Mouse (Mus musculus) retina, postnatal 7 days (tissue): ENCODE measurements around the gene Ttc30a1.
"Not testable (repeated sequence)": the region's sequence is repeated elsewhere in the genome, so short reads cannot be mapped to it uniquely, and the experiment has no call there.

Experiments used
- DNase-seq: peaks from one replicate; pipeline ENCODE4 v3.0.0-alpha.2; 2012; ENCODE audit warnings: low read depth, low spot score

Gene Ttc30a1

DNA sequence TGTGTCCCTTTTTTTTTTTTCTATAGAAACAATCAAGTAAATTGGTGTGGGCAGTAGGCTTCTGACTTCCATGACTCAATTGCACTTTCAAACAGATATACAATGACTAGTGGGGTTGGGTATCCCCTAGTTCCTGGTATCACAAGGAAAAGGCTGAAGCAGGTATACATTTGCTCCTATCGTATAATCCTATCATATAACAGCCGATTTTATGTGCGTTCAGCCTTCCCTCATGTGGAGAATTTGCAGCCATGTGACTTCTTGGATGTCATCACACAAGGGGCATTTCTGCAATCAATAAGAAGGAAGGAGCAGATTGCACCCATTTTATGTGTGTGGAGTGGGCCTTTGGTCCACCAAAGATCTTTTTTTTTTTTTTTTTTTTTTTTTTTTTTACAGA, 1.3 kb upstream of the Ttc30a1 start:
- no peak for DNase-seq

DNA sequence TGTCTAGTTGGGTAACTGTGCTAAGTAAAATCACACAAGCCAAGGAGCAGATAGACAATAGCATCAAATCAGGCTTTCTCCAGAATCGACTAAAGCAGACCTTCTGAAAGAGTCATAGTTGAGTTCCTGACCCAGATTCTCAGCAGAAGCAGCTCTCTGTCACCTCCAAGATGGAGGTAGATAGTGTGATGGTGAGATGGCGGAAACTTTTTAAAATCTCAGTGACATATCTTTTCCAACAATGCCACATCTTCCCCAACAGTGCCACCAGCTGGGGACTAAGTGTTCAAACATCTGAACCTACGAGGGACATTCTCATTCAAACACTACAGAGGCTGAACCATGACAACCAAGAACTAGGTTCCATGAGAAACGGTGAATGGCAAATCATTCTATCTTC, 859 bp upstream of the Ttc30a1 start:
- DNase-seq = no peak

DNA sequence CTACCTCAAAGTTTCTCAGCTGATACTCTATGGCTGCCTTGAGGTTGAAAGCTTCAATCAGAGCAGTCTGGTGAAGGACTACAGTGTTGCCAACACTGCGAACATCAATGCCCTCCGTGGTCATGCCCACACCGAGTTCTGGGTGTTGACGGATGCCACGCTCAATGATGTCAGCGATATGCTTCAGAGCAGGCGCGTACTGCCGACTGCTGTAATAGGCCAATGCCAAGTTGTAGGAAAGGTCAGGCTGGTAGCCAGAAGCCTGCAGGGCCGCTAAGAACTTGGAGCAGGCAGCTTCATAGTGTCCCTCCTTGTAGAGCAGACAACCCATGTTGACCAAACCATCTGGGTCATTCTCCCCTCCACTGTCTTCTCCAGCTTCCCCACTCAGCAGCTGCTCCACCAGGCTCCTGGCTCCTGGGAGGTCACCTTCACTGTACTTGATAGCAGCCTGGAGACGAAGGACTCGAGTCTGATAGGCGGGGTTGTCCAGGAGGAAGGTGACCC, 781 bp downstream of the Ttc30a1 start:
- not testable (repeated sequence) for DNase-seq

DNA sequence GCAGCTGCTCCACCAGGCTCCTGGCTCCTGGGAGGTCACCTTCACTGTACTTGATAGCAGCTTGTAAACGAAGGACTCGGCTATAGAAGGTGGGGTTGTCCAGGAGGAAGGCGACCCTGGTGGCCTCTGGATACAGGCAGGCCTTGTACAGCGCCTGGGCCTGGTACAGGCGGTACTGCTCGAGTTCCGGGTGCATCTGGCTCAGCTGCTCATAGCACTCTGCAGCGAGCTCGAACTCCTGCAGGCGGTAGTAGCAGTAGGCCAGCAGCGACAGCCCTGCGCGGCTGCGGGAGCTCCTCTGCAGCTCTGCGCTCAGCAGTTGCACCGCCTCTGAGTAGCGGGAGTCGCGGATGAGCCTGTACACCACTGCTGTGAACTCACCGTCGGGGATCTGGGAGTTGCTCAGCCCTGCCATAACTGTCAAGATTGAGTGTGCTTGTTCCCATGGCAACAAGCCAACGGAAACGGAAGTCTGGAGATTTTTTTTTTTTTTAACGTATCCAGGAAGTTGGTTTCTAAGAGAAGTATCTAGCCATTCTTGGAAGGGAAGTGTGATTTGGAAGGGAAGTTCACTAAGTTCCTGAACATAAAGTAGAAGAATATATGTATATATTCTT, 3.9 kb downstream of the Ttc30a1 start, which contains the start of gene Ttc30a2:
Gene Ttc30a2, minus strand, starts transcription at position 419 of the 617 bp plus-strand sequence.
- not testable (repeated sequence) for DNase-seq

DNA sequence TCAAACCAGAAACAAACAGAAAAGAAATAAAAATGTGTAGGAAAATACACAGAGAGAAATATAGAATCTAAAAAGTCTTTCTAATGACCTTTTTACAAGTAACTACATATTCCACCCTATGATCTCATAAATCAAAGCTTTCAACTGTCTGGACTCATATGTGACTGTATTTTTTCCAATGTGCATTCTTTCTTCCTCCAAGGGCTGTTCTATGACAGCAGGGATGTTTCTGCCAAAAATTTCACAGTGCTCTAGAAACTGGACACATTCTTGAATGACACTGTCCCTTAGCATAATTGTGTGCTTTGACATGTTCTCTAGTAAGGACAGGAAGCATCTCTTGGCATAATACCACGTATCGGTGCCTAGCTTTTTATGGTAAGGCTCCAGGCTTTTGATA, 5.7 kb downstream of the Ttc30a1 start:
- not testable (repeated sequence) for DNase-seq

DNA sequence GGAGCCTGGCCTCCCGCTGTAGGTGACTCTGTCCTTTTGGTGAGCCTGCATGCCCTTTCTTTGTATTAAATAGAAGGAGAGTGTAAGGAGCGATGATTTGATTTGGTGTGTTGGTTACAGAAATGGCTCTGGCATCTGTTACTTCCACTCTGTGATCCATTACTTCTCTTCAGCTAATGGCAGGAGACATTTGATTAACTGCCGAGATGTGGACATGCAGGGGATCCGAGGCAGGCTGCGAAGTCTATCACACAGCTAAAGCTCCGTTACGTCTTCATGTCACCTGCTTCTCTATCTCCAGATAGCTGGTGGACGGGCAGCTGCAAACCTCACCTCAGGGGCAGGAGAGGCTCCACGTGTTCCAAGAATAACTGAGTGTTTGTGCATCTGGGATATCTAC, 7.6 kb downstream of the Ttc30a1 start:
- DNase-seq = no peak

DNA sequence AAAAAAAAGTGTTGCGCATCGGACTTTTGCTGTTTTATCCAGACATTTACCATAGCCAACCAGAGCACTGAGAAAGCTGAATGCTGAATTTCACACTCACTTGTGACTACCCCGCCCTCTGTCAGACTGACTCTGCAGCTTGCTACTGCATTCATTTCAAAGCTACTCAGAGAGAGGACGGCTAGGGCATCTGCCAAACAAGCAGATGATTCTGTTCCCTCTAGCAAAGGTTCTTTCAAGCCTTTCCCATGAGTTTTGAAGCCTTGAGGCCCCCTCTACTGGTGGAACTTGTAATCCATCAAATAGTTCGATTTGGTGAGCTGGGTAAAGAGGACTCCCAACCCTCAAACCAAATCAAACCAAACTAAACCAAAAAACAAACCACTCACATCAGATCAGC, 16.8 kb downstream of the Ttc30a1 start:
- no peak for DNase-seq

DNA sequence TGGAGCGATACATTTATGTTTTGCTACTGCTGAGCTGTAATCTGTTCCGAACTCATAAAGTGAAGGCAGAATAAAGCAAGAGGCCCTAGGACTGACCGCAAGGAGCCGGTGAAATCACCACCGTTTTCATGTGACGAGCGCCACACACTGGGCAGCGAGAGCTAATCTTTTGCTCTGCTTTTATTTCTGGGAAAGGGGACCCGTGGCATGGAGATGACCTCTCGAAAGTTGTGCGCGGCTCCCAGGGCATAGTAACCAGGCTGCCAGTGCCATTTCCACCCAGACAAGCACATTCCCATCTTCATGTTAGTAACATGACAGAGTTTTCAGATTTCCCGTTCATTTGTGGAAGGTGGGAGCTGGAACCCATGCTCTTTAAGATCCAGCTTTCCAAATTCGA, 17.3 kb downstream of the Ttc30a1 start:
- DNase-seq = no peak

DNA sequence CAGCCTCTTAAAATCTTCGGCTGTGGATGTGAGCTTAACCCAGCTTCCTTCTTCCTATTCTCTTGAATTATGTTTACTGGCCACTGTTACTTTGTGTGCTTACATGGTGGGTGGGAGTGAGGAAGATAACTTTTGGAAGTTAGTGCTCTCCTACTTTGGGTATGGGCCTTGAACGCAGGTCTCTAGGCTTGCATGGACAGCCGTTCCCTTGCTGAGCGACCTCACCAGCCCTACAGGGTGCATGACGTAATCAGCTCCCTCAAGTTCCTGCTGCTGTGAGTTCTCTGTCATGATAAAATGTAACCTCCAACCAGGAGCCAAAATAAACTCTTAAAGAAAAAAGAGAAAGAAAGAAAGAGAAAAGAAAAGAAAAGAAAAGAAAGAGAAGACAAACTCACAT, 17.7 kb downstream of the Ttc30a1 start:
- DNase-seq = no peak

DNA sequence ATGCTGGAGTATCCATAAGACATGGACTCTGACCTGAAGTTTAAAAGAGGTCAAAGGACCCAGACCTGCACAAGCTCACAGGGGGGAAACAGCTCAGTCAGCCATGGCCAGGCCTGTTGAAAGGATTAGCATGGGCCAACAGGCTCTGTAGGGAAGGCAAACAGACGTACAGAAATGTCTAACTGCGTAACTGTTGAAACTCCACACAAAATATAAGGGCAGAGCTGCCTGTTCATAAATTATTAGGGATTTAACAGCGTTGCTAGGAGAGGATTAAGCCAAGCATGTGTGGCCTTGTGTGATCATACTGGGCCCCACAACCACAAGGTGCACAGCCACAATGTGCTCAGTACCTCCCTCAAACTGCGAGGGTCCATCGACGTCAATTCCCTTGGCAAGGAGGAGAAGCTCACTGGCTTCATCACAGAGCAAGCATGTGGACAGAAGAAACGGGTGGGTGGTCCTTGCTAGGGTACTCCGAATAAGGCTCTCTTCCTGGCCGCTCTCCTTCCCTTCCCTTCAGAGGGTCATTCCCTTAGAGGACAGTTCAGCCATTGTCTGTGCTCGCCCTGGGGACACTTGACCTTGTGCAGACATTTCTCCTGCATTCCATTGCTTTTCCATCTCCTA, 18.4 kb downstream of the Ttc30a1 start:
- no peak for DNase-seq

DNA sequence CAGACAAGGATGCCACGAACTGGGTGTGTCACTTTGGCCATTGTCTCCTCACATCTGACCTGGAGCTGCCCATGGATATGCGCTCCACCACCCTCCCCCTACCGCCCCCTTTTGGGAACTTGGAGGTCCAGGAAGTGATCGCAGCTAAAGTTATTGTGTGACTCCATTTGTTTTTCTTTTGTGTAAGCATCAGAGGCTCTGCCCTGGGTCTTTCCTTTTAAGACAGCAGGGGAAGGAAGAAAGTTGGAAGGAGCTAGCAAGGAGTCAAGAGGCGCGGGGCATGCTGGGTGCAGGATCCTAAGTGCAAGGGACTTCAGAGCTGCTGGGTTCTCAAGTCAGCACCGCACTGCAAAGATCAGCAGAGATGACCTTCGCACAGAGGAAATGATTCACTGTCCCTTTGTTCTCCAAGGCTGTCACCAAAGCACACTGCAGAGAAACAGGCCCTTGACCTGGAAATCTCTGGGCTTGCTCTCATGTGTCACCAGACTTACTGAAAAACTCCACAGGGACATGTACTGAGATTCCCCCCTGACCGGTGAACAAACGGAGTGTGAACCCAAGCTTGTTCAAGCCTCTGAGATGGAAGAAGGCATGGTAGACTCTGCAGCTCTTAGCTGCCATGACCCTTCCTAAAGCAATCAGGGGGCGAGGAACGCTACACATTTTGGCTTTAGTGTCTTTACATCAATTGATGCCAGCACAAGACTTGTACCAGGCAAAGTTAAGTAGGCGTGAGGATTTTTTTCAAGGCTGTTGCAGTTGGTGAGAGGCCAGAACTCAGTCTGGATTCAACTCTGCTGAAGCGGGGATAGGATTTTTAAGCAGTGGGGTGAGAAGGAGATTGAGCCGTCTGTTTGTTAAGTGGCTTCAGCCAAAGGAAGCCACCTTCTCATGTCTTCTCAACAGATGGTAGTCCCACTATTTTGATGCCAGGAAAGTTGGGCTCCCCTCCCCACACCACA, 21.1 kb downstream of the Ttc30a1 start:
- DNase-seq = no peak

DNA sequence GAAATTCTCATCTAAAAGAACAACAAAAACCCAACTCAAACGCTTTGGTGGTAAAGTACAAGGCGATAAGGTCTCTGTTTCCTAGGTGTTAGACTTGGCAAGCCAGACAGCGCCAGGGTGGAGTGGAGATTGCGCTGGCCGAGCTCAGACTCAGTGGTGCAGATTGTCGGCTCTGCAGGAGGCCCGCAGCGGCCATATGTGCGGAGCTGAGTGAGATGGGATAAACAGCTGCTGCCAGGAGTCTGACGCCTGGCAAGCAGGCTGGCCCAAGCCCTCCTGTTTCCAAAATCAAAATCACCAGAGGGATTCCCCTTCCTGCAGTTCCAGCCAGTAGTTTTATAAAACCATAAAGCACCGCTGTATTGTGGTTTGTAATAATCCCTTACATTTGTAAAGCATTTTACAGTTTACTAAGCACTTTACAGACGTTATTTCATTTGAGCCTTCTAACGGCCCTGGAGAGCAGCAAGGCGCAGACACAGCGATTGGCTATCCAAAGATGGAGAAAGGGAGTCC, 21.9 kb downstream of the Ttc30a1 start:
- DNase-seq = no peak

DNA sequence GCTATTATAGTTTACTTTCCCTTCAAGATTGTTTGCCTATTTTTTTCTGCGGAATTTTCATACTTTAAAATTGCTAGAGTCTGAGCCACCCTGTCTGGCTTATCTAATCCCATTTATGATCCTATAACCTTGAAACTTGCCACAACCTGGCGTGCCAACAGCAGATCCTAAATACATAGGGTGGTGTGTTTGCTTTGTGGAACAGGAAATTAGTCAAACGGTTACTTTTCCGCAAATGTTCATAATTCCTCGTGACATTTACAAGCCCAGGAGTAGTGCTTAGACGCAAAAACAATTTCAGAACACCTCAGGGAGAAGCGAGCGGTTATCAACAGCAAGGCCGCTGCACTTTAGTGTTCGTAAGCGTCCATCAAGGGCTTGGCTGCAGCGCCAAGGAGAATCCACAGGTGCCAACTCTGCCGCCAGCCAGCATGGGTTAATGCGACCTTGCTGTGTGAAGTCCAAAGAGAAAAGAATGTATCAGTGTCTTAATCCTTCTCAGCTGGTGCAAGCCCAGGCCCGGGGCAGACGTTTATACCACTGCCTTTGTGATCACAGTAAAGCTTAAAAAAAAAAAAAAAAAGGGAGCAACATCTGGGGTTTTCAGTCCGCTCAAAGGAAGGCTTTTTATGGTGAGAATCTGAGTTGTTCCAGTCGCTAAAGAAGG, 22.5 kb downstream of the Ttc30a1 start:
- DNase-seq = no peak

DNA sequence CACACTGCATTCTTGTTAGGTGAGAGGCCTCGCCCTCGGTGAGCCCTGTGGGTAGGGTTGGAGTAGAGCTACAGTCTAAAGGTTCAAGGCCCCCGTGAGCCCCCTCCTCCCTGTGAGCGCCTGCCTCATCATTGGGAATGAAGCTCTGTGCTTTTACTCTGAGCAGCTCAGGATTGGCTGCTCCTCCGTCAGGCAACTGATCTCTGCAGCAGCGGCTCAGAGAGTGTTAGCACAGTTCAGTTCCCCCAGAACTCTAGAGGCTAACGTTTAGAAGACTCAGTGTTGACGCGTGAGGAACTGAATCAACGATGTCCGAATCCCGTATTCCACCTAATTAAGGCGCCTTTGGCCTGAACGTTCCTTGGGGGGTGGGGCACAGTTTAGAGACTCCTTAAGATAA, 26.1 kb downstream of the Ttc30a1 start:
- no peak for DNase-seq

DNA sequence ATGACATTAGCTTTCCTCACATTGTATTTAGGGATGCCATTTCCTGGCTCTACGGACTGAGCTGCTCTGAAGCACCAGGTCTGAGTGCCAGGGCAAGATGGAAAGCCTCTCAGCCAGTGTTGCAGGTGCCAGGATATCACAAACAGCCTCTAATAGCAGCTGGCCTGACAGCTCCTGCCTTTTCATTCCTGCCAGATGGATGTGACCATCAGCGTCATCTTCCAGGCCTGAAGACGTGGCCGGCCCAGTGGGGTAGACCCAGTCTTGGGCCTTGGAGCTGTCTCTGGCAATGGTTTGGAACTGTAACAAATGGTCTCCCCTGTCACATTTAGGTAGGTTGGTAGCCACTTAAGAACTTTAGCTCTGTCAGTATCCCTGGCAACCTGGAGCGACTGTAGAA, 28.4 kb downstream of the Ttc30a1 start:
- no peak for DNase-seq

DNA sequence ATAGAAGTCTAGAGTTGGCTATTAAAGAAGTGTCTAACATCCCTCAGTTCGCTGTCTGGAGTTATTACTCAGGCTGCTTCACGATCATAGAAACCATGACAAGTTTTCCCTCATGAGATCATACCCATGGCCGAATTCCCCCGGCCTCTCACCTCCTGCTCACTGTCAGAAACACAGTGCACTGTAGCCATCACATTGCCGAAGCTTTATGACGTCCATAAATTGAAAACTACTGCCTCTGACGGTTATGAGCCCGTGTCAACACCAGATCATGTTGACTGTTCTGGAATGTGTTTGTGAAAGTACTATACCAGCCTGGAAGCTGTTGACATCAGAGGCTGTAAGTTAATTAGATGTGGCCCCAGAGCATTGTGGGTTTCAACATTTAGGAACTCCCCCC, 31.1 kb downstream of the Ttc30a1 start:
- no peak for DNase-seq

DNA sequence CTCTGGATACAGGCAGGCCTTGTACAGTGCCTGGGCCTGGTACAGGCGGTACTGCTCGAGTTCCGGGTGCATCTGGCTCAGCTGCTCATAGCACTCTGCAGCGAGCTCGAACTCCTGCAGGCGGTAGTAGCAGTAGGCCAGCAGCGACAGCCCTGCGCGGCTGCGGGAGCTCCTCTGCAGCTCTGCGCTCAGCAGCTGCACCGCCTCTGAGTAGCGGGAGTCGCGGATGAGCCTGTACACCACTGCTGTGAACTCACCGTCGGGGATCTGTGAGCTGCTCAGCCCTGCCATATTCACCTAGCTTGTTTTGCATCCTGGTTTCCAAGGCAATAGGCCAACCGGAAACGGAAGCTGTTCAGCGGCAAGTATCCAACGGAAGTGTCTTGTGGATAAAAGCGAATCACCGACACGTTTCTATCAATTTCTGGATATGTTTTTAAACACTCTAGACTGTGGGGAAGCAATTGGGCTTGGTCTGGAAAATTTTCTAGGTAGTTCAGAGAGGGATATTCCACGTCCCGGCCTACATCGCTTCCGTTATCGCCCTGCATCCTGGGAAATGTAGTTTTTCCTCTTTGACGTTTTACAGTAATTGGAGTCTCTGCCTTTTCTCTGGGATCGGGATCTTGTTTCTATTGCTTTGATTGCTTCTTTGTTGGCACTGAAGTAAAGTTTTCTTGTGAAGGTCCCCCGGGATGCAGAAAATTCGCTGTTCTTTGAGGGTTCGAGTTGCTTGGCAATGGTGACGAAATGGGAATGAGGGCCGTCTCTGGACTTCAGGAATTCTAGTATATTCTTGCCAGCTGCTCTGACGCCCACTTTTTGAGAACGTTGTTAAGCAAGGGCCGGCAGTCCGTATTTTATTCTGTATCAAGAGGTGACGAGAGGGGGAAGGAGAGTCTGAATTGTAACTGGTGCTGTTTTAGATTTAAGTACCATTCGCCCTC, 43.4 kb downstream of the Ttc30a1 start, which contains the start of gene Ttc30b:
Gene Ttc30b, minus strand, starts transcription at position 469 of the 947 bp plus-strand sequence.
- peak; percentile 88 for DNase-seq

DNA sequence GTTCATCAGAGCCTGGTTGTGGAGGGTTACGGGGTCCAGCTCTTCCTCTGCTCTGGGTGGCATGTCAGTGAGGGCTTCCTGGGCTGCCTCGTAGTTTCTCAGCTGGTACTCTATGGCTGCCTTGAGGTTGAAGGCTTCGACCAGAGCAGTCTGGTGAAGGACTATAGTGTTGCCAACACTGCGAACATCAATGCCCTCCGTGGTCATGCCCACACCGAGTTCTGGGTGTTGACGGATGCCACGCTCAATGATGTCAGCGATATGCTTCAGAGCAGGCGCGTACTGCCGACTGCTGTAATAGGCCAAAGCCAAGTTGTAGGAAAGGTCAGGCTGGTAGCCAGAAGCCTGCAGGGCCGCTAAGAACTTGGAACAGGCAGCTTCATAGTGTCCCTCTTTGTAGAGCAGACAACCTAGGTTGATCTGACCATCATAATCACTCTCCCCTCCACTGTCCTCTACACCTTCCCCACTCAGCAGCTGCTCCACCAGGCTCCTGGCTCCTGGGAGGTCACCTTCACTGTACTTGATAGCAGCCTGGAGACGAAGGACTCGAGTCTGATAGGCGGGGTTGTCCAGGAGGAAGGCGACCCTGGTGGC, 44.1 kb downstream of the Ttc30a1 start:
- DNase-seq = not testable (repeated sequence)

DNA sequence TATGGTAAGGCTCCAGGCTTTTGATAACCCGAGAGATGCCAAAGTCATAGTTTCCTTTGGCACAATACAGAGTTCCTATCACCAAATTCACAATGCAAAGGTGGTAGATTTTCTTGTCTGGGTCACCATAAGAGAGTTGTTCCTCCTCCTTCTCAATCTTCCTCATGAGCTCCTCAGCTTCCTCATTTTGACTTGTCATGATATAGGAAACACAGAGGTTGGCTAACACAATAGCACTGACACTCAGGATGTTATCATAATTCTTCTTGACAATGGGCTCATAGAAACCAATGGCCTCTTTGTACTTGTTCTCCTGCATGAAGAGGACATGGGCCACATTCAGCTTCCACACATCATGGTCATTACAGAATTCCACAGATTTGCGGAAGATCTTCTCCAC, 45.1 kb downstream of the Ttc30a1 start:
- not testable (repeated sequence) for DNase-seq

DNA sequence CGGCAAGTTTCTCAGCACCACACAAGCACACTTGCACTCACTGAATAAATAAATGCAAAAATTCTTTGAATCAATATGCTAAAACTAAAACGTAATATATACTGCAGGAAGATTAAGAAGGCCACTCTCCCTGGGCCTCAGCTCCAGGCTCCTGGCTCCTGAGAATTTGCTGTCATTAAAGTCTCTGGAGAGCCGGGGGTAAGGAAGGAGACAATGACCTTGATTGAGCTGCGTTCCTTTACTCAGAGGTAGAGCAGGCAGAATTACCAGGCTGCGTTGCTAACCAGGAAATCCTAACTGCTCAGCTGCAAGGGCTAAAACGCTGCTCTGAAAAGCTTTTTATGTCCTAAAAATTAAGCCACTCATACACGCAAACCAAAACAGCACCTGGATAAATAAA, 48.2 kb downstream of the Ttc30a1 start:
- DNase-seq = no peak
